Mouse (Mus musculus): ENCODE measurements around the gene Efcab12. TPM values are rescaled to one million over a fixed set of nuclear protein-coding genes. Genes with fewer than 3 reads are reported as not detected.

Gene Efcab12
- polyA plus RNA-seq, 1 experiment from 2014 or later = 1.2 TPM

- DNase-seq (ENCODE audit: low spot score) = no peak
- no peak overlapping the region for H3K27ac ChIP-seq (replicated peaks)
- WGBS = 68% methylated on average over 10 of the region's 10 CpGs
- H3K36me3 ChIP-seq (replicated peaks) = peaks cover 83% of the 10 kb centered on the region
- H3K4me1 ChIP-seq = peaks cover 20% of the 10 kb centered on the region
- H3K9me3 ChIP-seq = no peaks in the 10 kb centered on the region
- no peaks in the 10 kb centered on the region for H3K27me3 ChIP-seq (replicated peaks; ENCODE audit: low read depth, poor library complexity, severe bottlenecking)
- H3K4me3 ChIP-seq = no peak overlapping the region
Observed at GRCm38 (mm10) chr6:115804432-115805192, 33.6 kb downstream of the Efcab12 start.

- peak; percentile 72 for DNase-seq (ENCODE audit: low spot score)
- Histone ChIP-seq H3K36me3 (replicated peaks) (peaks cover 92% of the 10 kb centered on the region), H3K27ac (replicated peaks) (no peak overlapping the region; the same call in 1 of the 2 replicates), H3K27me3 (replicated peaks; ENCODE audit: low read depth, poor library complexity, severe bottlenecking) (no peaks in the 10 kb centered on the region), H3K4me3 (peak overlapping the region; percentile 11; the same call in 1 of the 2 replicates), H3K4me1 (peaks cover 20% of the 10 kb centered on the region), H3K9me3 (no peaks in the 10 kb centered on the region)
- WGBS = 56% methylated on average over 16 of the region's 16 CpGs
Observed at GRCm38 (mm10) chr6:115803541-115804382, 34.5 kb downstream of the Efcab12 start.

DNA sequence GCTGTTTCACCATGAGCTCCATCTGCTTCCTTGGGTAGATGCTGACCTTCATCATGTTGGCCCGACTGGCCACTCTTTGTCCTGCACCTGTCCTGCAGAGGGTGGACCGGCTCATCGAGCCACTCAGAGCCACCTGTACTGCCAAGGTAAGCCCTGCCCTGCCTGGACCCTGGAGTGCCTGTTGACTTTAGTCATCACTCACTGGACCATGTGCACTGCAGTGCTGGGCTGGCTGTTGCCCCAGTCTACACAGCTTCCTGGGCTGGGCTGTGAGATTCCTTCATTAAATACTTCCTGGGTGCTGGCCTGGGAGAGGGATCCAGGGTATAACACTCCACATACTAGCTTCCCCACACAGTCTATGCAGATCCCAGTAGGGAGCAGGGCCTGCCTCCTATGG is 36.4 kb downstream of the Efcab12 start:
- no peak overlapping the region for H3K27ac ChIP-seq (replicated peaks)
- H3K4me3 ChIP-seq = no peak overlapping the region
- WGBS = 97% methylated on average over 3 of the region's 3 CpGs
- H3K4me1 ChIP-seq = peaks cover 13% of the 10 kb centered on the region
- DNase-seq (ENCODE audit: low spot score) = no peak
- no peaks in the 10 kb centered on the region for H3K27me3 ChIP-seq (replicated peaks; ENCODE audit: low read depth, poor library complexity, severe bottlenecking)
- H3K9me3 ChIP-seq = no peaks in the 10 kb centered on the region
- peaks cover 100% of the 10 kb centered on the region for H3K36me3 ChIP-seq (replicated peaks)

DNA sequence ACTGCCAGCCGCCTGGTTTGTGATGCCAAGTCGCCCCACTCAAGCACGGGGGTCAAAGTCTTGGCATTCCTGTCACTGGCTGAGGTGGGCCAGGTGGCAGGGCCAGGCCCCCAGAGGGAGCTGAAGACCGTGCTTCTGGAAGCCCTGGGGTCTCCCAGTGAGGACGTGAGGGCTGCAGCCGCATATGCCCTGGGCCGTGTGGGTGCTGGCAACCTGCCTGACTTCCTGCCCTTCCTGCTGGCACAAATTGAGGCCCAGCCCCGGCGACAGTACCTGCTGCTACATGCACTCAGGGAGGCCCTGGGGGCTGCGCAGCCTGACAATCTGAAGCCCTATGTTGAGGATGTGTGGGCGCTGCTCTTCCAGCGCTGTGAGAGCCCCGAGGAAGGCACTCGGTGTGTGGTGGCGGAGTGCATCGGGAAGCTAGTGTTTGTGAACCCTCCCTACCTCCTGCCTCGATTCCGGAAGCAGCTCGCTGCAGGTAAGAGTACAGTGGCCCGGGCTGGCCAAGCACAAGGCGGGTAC is 45.5 kb downstream of the Efcab12 start:
- no peak overlapping the region for H3K4me3 ChIP-seq
- H3K9me3 ChIP-seq = no peaks in the 10 kb centered on the region
- H3K27me3 ChIP-seq (replicated peaks; ENCODE audit: low read depth, poor library complexity, severe bottlenecking) = no peaks in the 10 kb centered on the region
- WGBS = 92% methylated on average over 21 of the region's 21 CpGs
- H3K36me3 ChIP-seq (replicated peaks) = peaks cover 100% of the 10 kb centered on the region
- no peak overlapping the region for H3K27ac ChIP-seq (replicated peaks)
- no peaks in the 10 kb centered on the region for H3K4me1 ChIP-seq
- DNase-seq (ENCODE audit: low spot score) = no peak

GRCm38 (mm10) chr6:115791842-115792686 is 46.1 kb downstream of the Efcab12 start:
- H3K9me3 ChIP-seq = no peaks in the 10 kb centered on the region
- no peak overlapping the region for H3K4me3 ChIP-seq
- no peak overlapping the region for H3K27ac ChIP-seq (replicated peaks)
- no peaks in the 10 kb centered on the region for H3K27me3 ChIP-seq (replicated peaks; ENCODE audit: low read depth, poor library complexity, severe bottlenecking)
- DNase-seq (ENCODE audit: low spot score) = no peak
- peaks cover 100% of the 10 kb centered on the region for H3K36me3 ChIP-seq (replicated peaks)
- H3K4me1 ChIP-seq = no peaks in the 10 kb centered on the region
- 92% methylated on average over 34 of the region's 34 CpGs for WGBS

GRCm38 (mm10) chr6:115791016-115791415 is 47.2 kb downstream of the Efcab12 start:
- Histone ChIP-seq H3K4me1 (no peaks in the 10 kb centered on the region), H3K36me3 (replicated peaks) (peaks cover 100% of the 10 kb centered on the region), H3K9me3 (no peaks in the 10 kb centered on the region), H3K27ac (replicated peaks) (no peak overlapping the region), H3K27me3 (replicated peaks; ENCODE audit: low read depth, poor library complexity, severe bottlenecking) (no peaks in the 10 kb centered on the region), H3K4me3 (no peak overlapping the region)
- 86% methylated on average over 10 of the region's 10 CpGs for WGBS
- DNase-seq (ENCODE audit: low spot score) = no peak

DNA sequence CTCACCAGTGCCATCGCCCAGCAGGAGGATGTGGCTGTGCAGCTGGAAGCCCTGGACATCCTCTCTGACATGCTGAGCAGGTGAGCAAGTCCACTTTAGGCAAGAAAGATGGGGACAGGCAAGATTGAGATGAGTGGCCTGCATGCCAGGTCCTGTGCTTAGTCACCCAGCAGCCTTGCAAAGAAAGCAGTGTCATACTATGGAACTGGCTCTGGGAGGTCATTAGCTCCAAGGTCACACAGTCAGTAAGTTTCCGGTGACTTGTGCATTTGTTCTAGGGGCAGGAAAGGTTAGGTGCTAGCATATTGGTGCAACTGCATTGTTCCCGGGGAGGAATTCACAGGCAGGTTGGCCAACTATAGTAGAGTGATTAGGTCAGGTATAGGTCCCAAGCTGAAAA is 55.4 kb downstream of the Efcab12 start:
- H3K36me3 ChIP-seq (replicated peaks) = peaks cover 98% of the 10 kb centered on the region
- WGBS = 92% methylated on average over 3 of the region's 3 CpGs
- H3K4me3 ChIP-seq = no peak overlapping the region
- no peaks in the 10 kb centered on the region for H3K9me3 ChIP-seq
- no peaks in the 10 kb centered on the region for H3K4me1 ChIP-seq
- H3K27me3 ChIP-seq (replicated peaks; ENCODE audit: low read depth, poor library complexity, severe bottlenecking) = no peaks in the 10 kb centered on the region
- H3K27ac ChIP-seq (replicated peaks) = no peak overlapping the region
- DNase-seq (ENCODE audit: low spot score) = no peak

- Histone ChIP-seq H3K27ac (replicated peaks) (no peak overlapping the region; the same call in 1 of the 2 replicates), H3K4me1 (peaks cover 31% of the 10 kb centered on the region), H3K4me3 (peak overlapping the region; percentile 92), H3K27me3 (replicated peaks; ENCODE audit: low read depth, poor library complexity, severe bottlenecking) (no peaks in the 10 kb centered on the region), H3K9me3 (no peaks in the 10 kb centered on the region), H3K36me3 (replicated peaks) (peaks cover 46% of the 10 kb centered on the region)
- WGBS = 78% methylated on average over 9 of the region's 9 CpGs
- no peak for DNase-seq (ENCODE audit: low spot score)
Observed at GRCm38 (mm10) chr6:115776363-115776762, 61.8 kb downstream of the Efcab12 start.

DNA sequence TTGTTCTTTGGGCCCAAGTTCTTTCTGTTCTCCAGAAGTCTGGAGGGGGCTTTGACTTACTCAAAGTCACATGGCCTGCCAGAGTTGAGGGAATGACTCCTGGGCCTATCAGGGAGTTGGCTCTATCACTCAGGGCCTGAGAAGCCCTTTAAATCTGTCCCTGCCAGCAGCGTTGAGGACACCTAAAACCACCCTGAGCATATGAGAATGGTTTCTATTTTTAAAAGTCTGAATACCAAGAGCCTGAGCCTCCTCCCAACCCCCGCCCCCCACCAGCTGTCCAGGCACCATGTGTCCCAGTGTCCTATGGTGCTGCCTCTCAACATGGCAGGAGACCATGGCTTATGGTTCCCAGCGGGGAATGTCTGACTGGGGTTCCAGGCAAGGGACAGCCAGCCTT is 62.4 kb downstream of the Efcab12 start:
- no peaks in the 10 kb centered on the region for H3K9me3 ChIP-seq
- H3K4me3 ChIP-seq = peak overlapping the region; percentile 92
- peak overlapping the region; percentile 98 for H3K27ac ChIP-seq (replicated peaks)
- H3K36me3 ChIP-seq (replicated peaks) = peaks cover 41% of the 10 kb centered on the region
- H3K4me1 ChIP-seq = peaks cover 31% of the 10 kb centered on the region
- WGBS = 61% methylated on average over 3 of the region's 3 CpGs
- H3K27me3 ChIP-seq (replicated peaks; ENCODE audit: low read depth, poor library complexity, severe bottlenecking) = no peaks in the 10 kb centered on the region
- no peak for DNase-seq (ENCODE audit: low spot score)

- Histone ChIP-seq H3K27me3 (replicated peaks; ENCODE audit: low read depth, poor library complexity, severe bottlenecking) (no peaks in the 10 kb centered on the region), H3K9me3 (no peaks in the 10 kb centered on the region), H3K36me3 (replicated peaks) (peaks cover 27% of the 10 kb centered on the region), H3K4me3 (peak within 1 kb of the TSS; percentile 92), H3K27ac (replicated peaks) (peak within 1 kb of the TSS; percentile 98), H3K4me1 (peaks cover 31% of the 10 kb centered on the region)
- 0% methylated on average over 28 of the region's 28 CpGs for WGBS
- peak; percentile 90 for DNase-seq (ENCODE audit: low spot score)
Observed at GRCm38 (mm10) chr6:115774501-115774921, 63.7 kb downstream of the Efcab12 start, which contains the start of gene Cand2. Cand2 (plus strand) TSS chr6:115774538.

DNA sequence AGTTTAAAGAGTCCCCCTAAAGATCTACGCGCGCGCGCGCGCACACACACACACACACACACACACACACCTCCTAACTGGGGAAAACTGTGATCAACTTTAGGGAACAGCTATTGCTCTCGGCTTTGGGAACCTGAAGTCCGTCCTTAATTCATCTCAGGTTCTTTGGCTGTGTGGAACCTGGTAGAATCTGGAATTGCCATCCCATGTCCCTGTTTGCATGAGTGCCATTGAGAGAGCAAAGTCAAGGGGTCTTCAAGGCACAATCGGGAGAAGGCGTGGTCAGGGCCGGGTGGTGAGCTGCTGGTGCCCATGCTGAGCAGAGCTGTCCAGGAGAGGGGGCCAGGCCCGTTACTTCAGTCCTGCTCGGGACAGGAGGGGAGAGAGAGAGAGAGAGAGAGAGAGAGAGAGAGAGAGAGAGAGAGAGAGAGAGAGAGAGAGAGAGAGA is 64.2 kb downstream of the Efcab12 start:
- Histone ChIP-seq H3K36me3 (replicated peaks) (peaks cover 22% of the 10 kb centered on the region), H3K4me3 (peak overlapping the region; percentile 92), H3K27ac (replicated peaks) (peak overlapping the region; percentile 98), H3K9me3 (no peaks in the 10 kb centered on the region), H3K27me3 (replicated peaks; ENCODE audit: low read depth, poor library complexity, severe bottlenecking) (no peaks in the 10 kb centered on the region), H3K4me1 (peaks cover 31% of the 10 kb centered on the region)
- peak; percentile 86 for DNase-seq (ENCODE audit: low spot score)
- WGBS = 1% methylated on average over 14 of the region's 14 CpGs

GRCm38 (mm10) chr6:115772604-115773003 is 65.6 kb downstream of the Efcab12 start:
- Histone ChIP-seq H3K9me3 (no peaks in the 10 kb centered on the region), H3K36me3 (replicated peaks) (peaks cover 11% of the 10 kb centered on the region), H3K27me3 (replicated peaks; ENCODE audit: low read depth, poor library complexity, severe bottlenecking) (no peaks in the 10 kb centered on the region), H3K27ac (replicated peaks) (no peak overlapping the region), H3K4me3 (no peak overlapping the region), H3K4me1 (peaks cover 36% of the 10 kb centered on the region)
- no peak for DNase-seq (ENCODE audit: low spot score)
- WGBS = 83% methylated on average over 1 of the region's 1 CpGs

Measured in embryonic facial prominence, embryonic 10.5 days (tissue).